Mouse (Mus musculus) intestine, embryonic 14.5 days (tissue): Measurements from ENCODE around the gene Wipi2. TPM values are rescaled to one million over a fixed set of nuclear protein-coding genes. Genes with fewer than 3 reads are reported as not detected.

Experiments used
- ATAC-seq: fragments of 200-750 bp; cut with Nextera tagmentation; replicated peaks from 2 replicates; pipeline ENCODE4 v1.8.0; 2017; ENCODE audit warnings: low read depth, moderate number of reproducible peaks, moderate TSS enrichment, moderate library complexity; ENCODE audit not compliant: low FRiP score, low TSS enrichment
- DNase-seq: peaks from one replicate; pipeline ENCODE4 v3.0.0-alpha.2; 2018; ENCODE audit warnings: low spot score
- H3K27ac ChIP-seq: fragments of 300-500 bp; sonication (generic); 2 replicates; pipeline ENCODE4 v1.5.1; 2014; ENCODE audit warnings: low read depth, mild to moderate bottlenecking, control low read depth
- H3K27me3 ChIP-seq: fragments of 300-500 bp; sonication (generic); replicated peaks from 2 replicates; pipeline ENCODE4 v1.6.1; 2014; ENCODE audit warnings: low read length, control low read depth; ENCODE audit not compliant: control insufficient read depth, insufficient read depth
- H3K36me3 ChIP-seq: fragments of 300-500 bp; sonication (generic); 2 replicates; pipeline ENCODE4 v1.6.1; 2014; ENCODE audit warnings: low read length, control low read depth; ENCODE audit not compliant: control insufficient read depth, insufficient read depth
- H3K4me1 ChIP-seq: fragments of 300-500 bp; sonication (generic); replicated peaks from 2 replicates; pipeline ENCODE4 v1.6.1; 2014; ENCODE audit warnings: low read length, control low read depth, mixed read lengths; ENCODE audit not compliant: control insufficient read depth, insufficient read depth
- H3K4me2 ChIP-seq: fragments of 300-500 bp; sonication (generic); 2 replicates; pipeline ENCODE4 v1.6.1; 2014; ENCODE audit warnings: low read length
- H3K4me3 ChIP-seq: fragments of 300-500 bp; sonication (generic); 2 replicates; pipeline ENCODE4 v1.5.1; 2014; ENCODE audit warnings: low read depth, low read length, control low read depth, mixed read lengths
- H3K9ac ChIP-seq: fragments of 300-500 bp; sonication (generic); 2 replicates; pipeline ENCODE4 v1.6.1; 2014; ENCODE audit warnings: mild to moderate bottlenecking, low read length
- H3K9me3 ChIP-seq: fragments of 300-500 bp; sonication (generic); 2 replicates; pipeline ENCODE4 v1.6.1; 2016; ENCODE audit warnings: low read length, control low read depth; ENCODE audit not compliant: control insufficient read depth
- whole genome bisulfite sequencing: fragments of 180-500 bp; shearing (Covaris S2); extraction: QIAGEN DNeasy Blood & Tissue Kit; methylation state at CpG from one replicate; pipeline ENCODE4 v1.1.7; 2014; 5-methylcytosine and 5-hydroxymethylcytosine counted together
- polyA plus RNA-seq: library from polyadenylated mRNA; unstranded; fragments of >200 nt; fragmentation: Nextera tagmentation; extraction: Ambion mirVana; gene quantifications from 2 replicates; pipeline ENCODE4 v1.2.1, GENCODE M21; 2014

Gene Wipi2
- polyA plus RNA-seq, 1 experiment from 2014 or later: 46.5 TPM

DNA sequence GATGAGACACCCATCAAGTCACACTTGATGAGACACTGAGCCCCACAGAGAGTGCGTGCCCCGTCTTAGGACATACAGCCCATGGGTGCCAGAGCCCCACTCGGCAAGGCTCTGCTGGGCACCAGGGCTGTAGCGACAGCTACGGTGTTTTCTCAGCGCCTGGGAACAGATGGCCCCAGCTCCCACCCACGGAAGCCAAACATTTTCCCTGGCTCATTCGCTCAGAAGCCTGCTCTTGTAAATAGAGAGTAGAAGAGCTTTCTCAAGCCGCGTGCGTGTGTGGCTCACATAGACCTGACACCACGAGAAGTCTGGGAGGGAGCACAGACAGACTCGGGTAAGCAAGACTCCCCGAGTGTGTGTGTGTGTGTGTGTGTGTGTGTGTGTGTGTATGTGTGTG is 64.8 kb downstream of the Wipi2 start, which contains the start of gene Slc29a4:
Slc29a4 (plus strand) TSS at position 265 of the 400 bp plus-strand sequence.
- DNase-seq: no peak
- H3K27ac ChIP-seq: no peak within 1 kb of the TSS

DNA sequence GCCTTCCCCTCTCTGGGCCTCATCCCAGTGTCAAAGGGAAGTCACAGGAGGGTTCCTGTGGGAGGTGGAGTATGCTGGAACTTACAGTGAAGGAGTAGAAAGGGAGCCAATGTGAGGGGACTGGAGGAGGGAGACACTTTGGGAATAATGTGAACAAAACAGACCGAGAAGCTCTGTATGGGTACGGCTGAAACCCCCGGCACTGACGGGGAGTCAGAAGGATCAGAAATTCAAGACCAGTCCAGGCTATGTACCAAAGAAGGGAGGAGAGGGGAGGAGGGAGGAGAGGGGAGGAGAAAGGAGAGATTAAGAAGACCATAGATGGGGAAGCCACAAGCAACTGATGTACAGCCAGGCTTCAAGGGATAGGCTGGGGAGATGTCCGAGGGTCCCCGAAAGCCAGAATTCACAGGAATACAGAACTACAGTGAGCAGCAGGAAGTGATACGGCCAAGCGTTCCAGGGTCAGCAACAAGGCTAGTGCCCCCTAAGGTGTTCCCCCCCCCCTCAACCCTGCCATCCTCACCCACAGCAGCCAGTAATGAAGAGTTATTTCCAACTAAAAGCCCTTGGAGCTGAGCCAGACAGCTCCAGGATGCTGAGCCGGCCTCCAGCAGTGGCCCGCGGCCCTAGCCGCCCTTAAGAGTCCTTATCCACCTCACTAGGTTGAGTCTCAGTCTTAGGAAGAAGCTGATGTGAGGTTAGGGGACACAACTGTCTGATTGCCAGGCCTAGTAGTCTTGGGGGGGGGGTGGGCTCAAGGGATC is 65.7 kb downstream of the Wipi2 start:
- H3K9ac ChIP-seq: no peak overlapping the region
- WGBS: 75% methylated on average over 12 of the region's 12 CpGs
- no peaks in the 10 kb centered on the region for H3K4me1 ChIP-seq
- no peak for ATAC-seq
- no peak overlapping the region for H3K4me2 ChIP-seq
- no peak overlapping the region for H3K4me3 ChIP-seq
- H3K36me3 ChIP-seq: no peaks in the 10 kb centered on the region
- no peaks in the 10 kb centered on the region for H3K27me3 ChIP-seq
- no peak overlapping the region for H3K27ac ChIP-seq
- no peaks in the 10 kb centered on the region for H3K9me3 ChIP-seq
- DNase-seq: no peak

More for the DNA sequence above, 64.8 kb downstream of the Wipi2 start, which contains the start of gene Slc29a4:
- H3K4me2 ChIP-seq: no peak within 1 kb of the TSS
- H3K4me1 ChIP-seq: no peaks in the 10 kb centered on the region
- H3K36me3 ChIP-seq: no peaks in the 10 kb centered on the region
- no peak within 1 kb of the TSS for H3K9ac ChIP-seq
- no peaks in the 10 kb centered on the region for H3K27me3 ChIP-seq
- H3K9me3 ChIP-seq: no peaks in the 10 kb centered on the region
- 45% methylated on average over 14 of the region's 14 CpGs for WGBS
- no peak for ATAC-seq
- no peak within 1 kb of the TSS for H3K4me3 ChIP-seq

DNA sequence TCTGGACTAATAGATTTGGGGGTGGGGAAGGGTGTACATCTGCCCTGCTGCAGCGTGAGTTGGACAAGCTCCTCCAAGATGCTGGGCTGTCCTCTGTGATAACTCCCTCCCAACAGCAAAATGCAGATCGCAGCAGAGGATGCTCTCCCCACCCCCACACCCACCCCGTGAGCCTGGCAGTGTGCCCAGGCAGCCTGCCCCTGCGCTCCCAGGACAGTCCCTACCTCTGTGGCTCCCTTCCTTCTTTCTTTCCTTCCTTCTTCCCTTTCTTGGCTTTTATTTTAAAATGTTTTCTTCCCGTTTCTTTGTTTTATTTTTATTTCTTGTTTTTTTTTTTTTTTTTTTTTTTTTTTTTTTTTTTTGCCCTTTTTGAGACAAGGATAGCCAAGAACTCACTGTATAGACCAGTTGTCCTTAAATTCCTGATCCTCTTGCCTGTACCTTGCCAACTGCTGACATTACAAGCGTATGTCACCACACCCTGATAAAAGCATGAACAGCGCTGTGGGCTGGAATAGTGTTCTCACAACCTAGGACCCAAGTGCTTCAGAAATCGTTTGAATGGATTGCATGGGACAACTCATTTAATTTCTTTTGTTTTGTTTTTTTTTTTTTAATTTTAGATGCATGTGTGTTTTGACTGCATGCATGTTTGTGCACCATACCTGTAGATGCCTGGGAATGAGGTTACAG is 66.4 kb downstream of the Wipi2 start:
- Histone ChIP-seq H3K9me3 (no peaks in the 10 kb centered on the region), H3K9ac (no peak overlapping the region), H3K4me3 (no peak overlapping the region), H3K4me2 (no peak overlapping the region), H3K36me3 (no peaks in the 10 kb centered on the region), H3K27me3 (no peaks in the 10 kb centered on the region), H3K27ac (no peak overlapping the region), H3K4me1 (no peaks in the 10 kb centered on the region)
- ATAC-seq (no peak), DNase-seq (no peak)
- WGBS: 51% methylated on average over 8 of the region's 8 CpGs

DNA sequence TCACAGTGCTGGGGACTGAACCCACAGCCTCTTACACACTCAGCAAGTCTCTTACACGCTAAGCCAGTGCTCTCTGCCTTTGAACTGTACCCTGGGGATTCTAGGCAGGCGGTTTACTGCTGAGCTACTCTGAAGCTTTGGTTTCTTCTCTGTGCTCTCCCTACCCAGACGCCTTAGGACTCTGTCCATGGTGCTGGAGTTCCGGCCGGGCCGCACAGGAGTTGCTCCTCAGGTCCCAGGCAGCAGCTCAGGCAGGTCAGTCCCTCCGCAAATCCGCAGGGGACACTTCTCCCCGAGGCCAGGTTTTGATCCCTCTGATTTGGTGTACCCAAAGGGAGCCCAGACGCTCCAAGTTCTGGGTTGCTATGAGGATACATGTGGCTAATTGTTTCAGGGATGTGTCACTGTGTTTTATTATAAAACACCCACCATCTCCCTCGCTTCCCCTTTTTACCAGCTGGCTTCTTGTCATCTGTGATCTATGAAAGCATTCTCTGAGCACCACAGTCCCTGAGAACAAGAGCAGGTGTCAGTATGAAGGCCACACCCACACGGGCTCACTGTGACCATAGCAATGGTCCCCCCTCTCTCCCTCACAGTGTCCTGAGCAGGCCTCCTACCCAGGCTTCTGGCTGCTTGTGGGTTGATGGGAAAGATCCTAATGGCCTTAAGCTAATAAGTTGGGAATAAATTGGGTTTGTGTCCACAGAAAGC is 67.3 kb downstream of the Wipi2 start:
- 0 out of 2 replicates have a peak, but pooled peaks have one; percentile 47 for ATAC-seq

DNA sequence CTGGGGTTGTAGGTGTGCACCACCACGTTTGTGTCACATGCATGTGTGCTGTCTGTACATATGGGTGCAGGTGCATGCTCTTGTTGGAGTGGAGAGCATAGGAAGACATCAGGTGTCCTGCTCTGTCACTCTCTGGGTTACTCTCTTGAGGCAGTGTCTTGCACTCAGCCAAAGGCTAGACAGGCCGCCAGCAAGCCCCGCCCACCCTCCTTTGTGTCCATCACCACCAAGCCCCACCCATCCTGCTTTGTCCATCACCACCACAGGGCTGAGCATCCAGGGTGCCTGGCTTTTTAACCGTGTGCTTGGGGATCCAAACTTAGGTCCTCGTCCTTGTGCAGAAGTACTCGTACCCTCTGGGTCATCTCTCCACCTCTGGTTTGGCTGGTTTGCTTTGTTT is 68.8 kb downstream of the Wipi2 start:
- 32% methylated on average over 6 of the region's 6 CpGs for WGBS
- Histone ChIP-seq H3K4me2 (no peak overlapping the region), H3K27me3 (peaks cover 11% of the 10 kb centered on the region), H3K36me3 (no peaks in the 10 kb centered on the region), H3K9me3 (no peaks in the 10 kb centered on the region), H3K4me3 (no peak overlapping the region), H3K9ac (no peak overlapping the region), H3K27ac (no peak overlapping the region), H3K4me1 (no peaks in the 10 kb centered on the region)
- DNase-seq (no peak), ATAC-seq (no peak)

More for the DNA sequence above, 67.3 kb downstream of the Wipi2 start:
- 10% methylated on average over 12 of the region's 12 CpGs for WGBS
- H3K36me3 ChIP-seq: no peaks in the 10 kb centered on the region
- H3K4me2 ChIP-seq: no peak overlapping the region
- H3K9me3 ChIP-seq: no peaks in the 10 kb centered on the region
- no peak overlapping the region for H3K4me3 ChIP-seq
- H3K27ac ChIP-seq: no peak overlapping the region
- no peaks in the 10 kb centered on the region for H3K4me1 ChIP-seq
- H3K27me3 ChIP-seq: no peaks in the 10 kb centered on the region
- H3K9ac ChIP-seq: no peak overlapping the region
- peak; percentile 92 for DNase-seq

DNA sequence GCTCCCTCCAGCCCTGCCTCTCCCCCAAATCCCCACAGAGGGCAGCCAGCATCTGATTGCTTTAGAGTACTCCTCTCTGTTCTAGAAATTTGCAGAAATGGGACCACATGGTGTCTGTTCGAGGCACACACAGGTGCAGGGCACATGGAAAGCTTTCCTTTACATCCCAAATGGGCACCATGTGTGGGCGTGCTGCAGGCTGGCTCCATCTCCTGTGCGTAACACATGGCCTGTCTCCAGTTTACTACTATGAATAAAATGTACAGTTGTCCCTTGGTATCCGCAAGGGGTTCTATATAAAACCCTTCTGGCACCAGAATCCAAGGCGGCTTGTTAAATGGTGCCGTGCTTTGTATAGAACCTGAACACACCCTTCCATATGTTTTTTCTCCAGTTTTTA is 69.4 kb downstream of the Wipi2 start:
- H3K9me3 ChIP-seq: no peaks in the 10 kb centered on the region
- no peak overlapping the region for H3K27ac ChIP-seq
- H3K27me3 ChIP-seq: peaks cover 16% of the 10 kb centered on the region
- H3K4me1 ChIP-seq: no peaks in the 10 kb centered on the region
- H3K36me3 ChIP-seq: no peaks in the 10 kb centered on the region
- H3K4me3 ChIP-seq: no peak overlapping the region
- no peak for DNase-seq
- H3K4me2 ChIP-seq: no peak overlapping the region
- no peak for ATAC-seq
- 89% methylated on average over 6 of the region's 6 CpGs for WGBS
- H3K9ac ChIP-seq: no peak overlapping the region

DNA sequence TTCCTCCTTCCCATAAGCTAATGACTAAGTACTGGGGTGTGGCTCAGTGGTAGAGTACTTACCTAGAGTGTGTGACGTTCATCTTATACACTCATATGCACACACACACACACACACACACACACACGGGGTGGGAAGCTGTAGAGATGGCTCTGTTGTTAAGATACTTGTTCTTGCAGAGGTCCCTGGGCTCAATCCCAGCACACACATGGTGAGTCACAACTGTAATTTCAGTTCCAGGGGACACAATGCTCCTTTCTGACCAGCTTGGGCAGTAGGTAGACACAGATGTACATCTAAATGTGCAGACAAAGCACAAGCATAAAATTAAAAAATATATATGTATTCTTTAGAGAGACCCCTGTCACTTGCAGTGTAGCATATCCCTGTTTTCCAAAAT is 70.2 kb downstream of the Wipi2 start:
- DNase-seq: no peak
- H3K9ac ChIP-seq: no peak overlapping the region
- H3K9me3 ChIP-seq: no peaks in the 10 kb centered on the region
- 52% methylated on average over 2 of the region's 2 CpGs for WGBS
- H3K36me3 ChIP-seq: no peaks in the 10 kb centered on the region
- no peak for ATAC-seq
- no peak overlapping the region for H3K4me3 ChIP-seq
- H3K27me3 ChIP-seq: peaks cover 16% of the 10 kb centered on the region
- peaks cover 4% of the 10 kb centered on the region; the same call in 1 of the 2 replicates for H3K4me1 ChIP-seq
- H3K4me2 ChIP-seq: no peak overlapping the region
- H3K27ac ChIP-seq: no peak overlapping the region

DNA sequence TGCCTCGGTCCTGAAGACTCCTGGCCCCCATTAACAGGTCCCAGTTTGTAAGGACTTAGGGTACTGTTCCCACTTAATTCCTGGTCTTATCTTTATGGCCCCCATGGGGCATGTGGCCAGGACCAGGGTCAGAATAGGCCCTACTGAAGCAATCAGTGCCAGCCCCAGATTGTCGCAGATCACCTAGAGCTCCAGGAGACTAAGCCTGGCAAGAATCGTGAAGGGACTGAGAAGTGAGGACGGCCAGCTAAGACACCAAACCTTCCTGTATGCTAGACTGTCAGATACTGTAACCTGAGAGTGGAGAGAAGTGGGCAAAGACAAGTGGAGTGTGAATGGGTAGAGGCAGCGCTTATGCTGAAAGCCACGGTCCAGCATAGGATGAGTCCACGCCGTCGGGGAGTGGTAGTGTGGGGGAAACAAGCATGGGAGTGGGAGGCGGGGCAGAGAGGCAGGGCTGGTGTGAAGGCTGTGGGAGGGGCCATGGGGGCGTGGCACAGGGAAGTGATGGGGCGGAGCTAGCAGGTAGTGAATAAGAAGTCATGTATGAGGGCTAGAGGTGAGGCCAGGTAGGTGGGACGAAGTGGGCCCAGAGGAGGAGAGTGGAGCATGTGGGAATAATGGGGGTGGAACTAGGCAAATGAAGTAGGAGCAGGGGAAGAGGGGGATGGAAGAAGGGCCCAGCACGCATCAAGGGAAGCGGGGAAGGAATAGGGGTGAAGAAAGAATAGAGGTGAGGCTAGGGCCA is 73.5 kb downstream of the Wipi2 start:
- Histone ChIP-seq H3K36me3 (no peaks in the 10 kb centered on the region), H3K9ac (no peak overlapping the region), H3K27me3 (peaks cover 21% of the 10 kb centered on the region), H3K9me3 (no peaks in the 10 kb centered on the region), H3K27ac (no peak overlapping the region), H3K4me2 (peak overlapping the region; percentile 96), H3K4me3 (peak overlapping the region; percentile 54; the same call in 1 of the 2 replicates), H3K4me1 (peaks cover 4% of the 10 kb centered on the region; the same call in 1 of the 2 replicates)
- peak; percentile 63 for ATAC-seq
- 9% methylated on average over 15 of the region's 15 CpGs for WGBS
- DNase-seq: peak; percentile 71
